Mouse (Mus musculus) neural tube, embryonic 14.5 days (tissue): ENCODE measurements at regions not wholly inside any gene's neighbourhood (a gene's known extent, or its start where the extent isn't known, plus 50 kb on each side); places are given as distances from the start of the nearest gene placed in this dataset.

Experiments
- ATAC-seq: fragments of 200-750 bp; cut with Nextera tagmentation; 2 replicates; pipeline ENCODE4 v1.8.0; 2017; ENCODE audit warnings: low read depth, mild to moderate bottlenecking, moderate TSS enrichment, moderate library complexity
- H3K27ac ChIP-seq: fragments of 300-500 bp; sonication (generic); 2 replicates; pipeline ENCODE4 v1.5.1; 2014; ENCODE audit warnings: low read depth, mild to moderate bottlenecking, control low read depth, low read length, moderate library complexity, mixed read lengths
- H3K27me3 ChIP-seq: fragments of 300-500 bp; sonication (generic); 2 replicates; pipeline ENCODE4 v1.6.1; 2014; ENCODE audit warnings: low read length; ENCODE audit not compliant: control insufficient read depth, insufficient read depth
- H3K36me3 ChIP-seq: fragments of 300-500 bp; sonication (generic); 2 replicates; pipeline ENCODE4 v1.6.1; 2014; ENCODE audit warnings: low read length, mixed read lengths; ENCODE audit not compliant: control insufficient read depth, insufficient read depth
- H3K4me1 ChIP-seq: fragments of 300-500 bp; sonication (generic); 2 replicates; pipeline ENCODE4 v1.6.1; 2014; ENCODE audit warnings: low read length; ENCODE audit not compliant: control insufficient read depth, insufficient read depth
- H3K4me2 ChIP-seq: fragments of 300-500 bp; sonication (generic); 2 replicates; pipeline ENCODE4 v1.6.1; 2014; ENCODE audit warnings: mild to moderate bottlenecking, low read depth, low read length, control low read depth
- H3K4me3 ChIP-seq: fragments of 300-500 bp; sonication (generic); 2 replicates; pipeline ENCODE4 v1.5.1; 2014; ENCODE audit warnings: low read depth, low read length, control low read depth, mixed read lengths
- H3K9ac ChIP-seq: fragments of 300-500 bp; sonication (generic); replicated peaks from 2 replicates; pipeline ENCODE4 v1.6.1; 2014; ENCODE audit warnings: low read depth, mild to moderate bottlenecking, control low read depth, low read length, mixed read lengths
- H3K9me3 ChIP-seq: fragments of 300-500 bp; sonication (generic); 2 replicates; pipeline ENCODE4 v1.6.1; 2016; ENCODE audit warnings: low read length; ENCODE audit not compliant: control insufficient read depth
- WGBS: fragments of 180-500 bp; shearing (Covaris S2); extraction: QIAGEN DNeasy Blood & Tissue Kit; methylation state at CpG from one replicate; pipeline ENCODE4 v1.1.7; 2014; 5-methylcytosine and 5-hydroxymethylcytosine counted together

DNA sequence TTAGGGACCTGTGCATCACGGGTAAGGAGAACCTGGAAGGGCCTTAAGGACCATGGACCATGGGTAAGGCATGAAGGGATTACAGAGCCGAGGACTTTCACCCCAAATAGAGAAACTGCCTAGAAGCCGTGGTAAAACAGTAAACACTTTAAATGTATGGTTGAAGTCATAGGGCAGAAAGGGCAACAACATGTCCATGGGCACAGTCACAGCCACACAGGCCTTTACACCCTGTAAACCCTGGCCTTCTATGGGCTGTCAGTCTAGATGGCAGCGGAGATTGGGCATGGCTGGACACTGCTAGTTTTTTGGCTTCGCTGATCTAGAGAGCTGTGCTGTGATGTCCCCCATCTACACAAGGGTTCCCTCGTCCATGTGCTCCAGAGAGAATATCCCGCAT lies 127.4 kb downstream of the Tex29 start:
- WGBS: 91% methylated on average over 7 of the region's 7 CpGs
- H3K9me3 ChIP-seq: no peaks in the 10 kb centered on the region
- H3K4me2 ChIP-seq: no peak overlapping the region
- no peak overlapping the region for H3K4me3 ChIP-seq
- H3K4me1 ChIP-seq: no peaks in the 10 kb centered on the region
- no peaks in the 10 kb centered on the region for H3K36me3 ChIP-seq
- no peak overlapping the region for H3K27ac ChIP-seq
- H3K27me3 ChIP-seq: no peaks in the 10 kb centered on the region; the same call in 1 of the 2 replicates
- no peak overlapping the region for H3K9ac ChIP-seq
- no peak for ATAC-seq

DNA sequence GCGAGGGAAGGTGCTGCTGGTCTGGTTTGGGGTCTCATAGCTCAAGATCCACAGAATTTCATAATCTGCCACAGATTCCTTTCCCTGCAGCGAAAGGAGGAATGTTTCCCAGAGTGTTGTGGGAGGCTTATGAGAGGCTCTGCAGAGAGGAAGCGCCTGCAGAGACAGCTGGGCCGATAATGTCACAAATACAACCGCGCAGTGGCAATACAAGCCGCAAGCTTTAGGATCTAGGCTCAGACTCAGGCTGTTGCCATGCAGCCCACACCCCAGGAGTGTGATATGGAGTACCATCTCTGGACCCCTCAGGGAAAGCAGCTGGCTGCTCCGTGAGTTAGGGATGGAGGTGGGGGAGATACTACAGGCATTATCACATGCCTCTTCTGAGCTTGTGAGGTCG lies 130.2 kb downstream of the Tex29 start:
- no peak overlapping the region for H3K4me2 ChIP-seq
- no peak overlapping the region for H3K27ac ChIP-seq
- H3K9me3 ChIP-seq: no peaks in the 10 kb centered on the region
- ATAC-seq: no peak
- no peak overlapping the region for H3K4me3 ChIP-seq
- H3K9ac ChIP-seq: no peak overlapping the region
- no peaks in the 10 kb centered on the region for H3K36me3 ChIP-seq
- peaks cover 7% of the 10 kb centered on the region for H3K4me1 ChIP-seq
- peaks cover 7% of the 10 kb centered on the region for H3K27me3 ChIP-seq
- 84% methylated on average over 9 of the region's 9 CpGs for WGBS

GRCm38 (mm10) chr8:11973436-11973835 lies 133.2 kb downstream of the Tex29 start:
- WGBS: 44% methylated on average over 10 of the region's 10 CpGs
- ATAC-seq: no peak
- peaks cover 7% of the 10 kb centered on the region for H3K27me3 ChIP-seq

DNA sequence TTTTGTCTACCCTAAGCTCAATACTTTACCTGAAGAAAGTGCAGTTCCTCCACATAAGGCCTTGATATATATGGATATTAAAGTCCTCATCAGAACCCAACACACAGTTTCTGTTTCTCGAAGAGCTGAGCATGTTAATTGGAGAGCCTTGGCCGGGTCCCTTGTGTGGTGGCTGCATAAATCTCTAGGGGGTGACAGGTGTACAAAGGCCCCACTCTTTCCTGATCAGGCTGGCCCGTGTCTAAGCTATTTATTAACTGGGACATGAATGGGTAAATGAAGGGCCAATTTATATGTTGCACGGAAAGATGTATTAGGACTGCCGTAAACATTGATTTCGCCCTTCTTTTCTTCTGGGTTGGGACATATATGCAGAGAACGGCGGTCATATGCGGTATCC lies 136.8 kb downstream of the Tex29 start:
- H3K27me3 ChIP-seq: peaks cover 7% of the 10 kb centered on the region; the same call in 1 of the 2 replicates
- WGBS: 10% methylated on average over 9 of the region's 9 CpGs
- peak; percentile 70 for ATAC-seq

More at GRCm38 (mm10) chr8:11973436-11973835, 133.2 kb downstream of the Tex29 start:
- Histone ChIP-seq H3K9me3 (no peaks in the 10 kb centered on the region), H3K36me3 (no peaks in the 10 kb centered on the region), H3K9ac (no peak overlapping the region), H3K4me3 (no peak overlapping the region), H3K4me1 (peaks cover 7% of the 10 kb centered on the region), H3K27ac (no peak overlapping the region), H3K4me2 (no peak overlapping the region)

GRCm38 (mm10) chr8:11979056-11979455 lies 138.8 kb downstream of the Tex29 start:
- no peaks in the 10 kb centered on the region for H3K36me3 ChIP-seq
- H3K4me2 ChIP-seq: no peak overlapping the region
- no peak for ATAC-seq
- no peak overlapping the region for H3K27ac ChIP-seq
- no peaks in the 10 kb centered on the region for H3K4me1 ChIP-seq
- no peak overlapping the region for H3K4me3 ChIP-seq
- no peaks in the 10 kb centered on the region for H3K9me3 ChIP-seq
- H3K9ac ChIP-seq: no peak overlapping the region
- H3K27me3 ChIP-seq: peaks cover 7% of the 10 kb centered on the region; the same call in 1 of the 2 replicates
- 78% methylated on average over 1 of the region's 1 CpGs for WGBS

More for the DNA sequence above, 136.8 kb downstream of the Tex29 start:
- H3K9me3 ChIP-seq: no peaks in the 10 kb centered on the region
- no peak overlapping the region for H3K4me2 ChIP-seq
- no peak overlapping the region for H3K9ac ChIP-seq
- no peak overlapping the region for H3K27ac ChIP-seq
- H3K36me3 ChIP-seq: no peaks in the 10 kb centered on the region
- H3K4me1 ChIP-seq: peaks cover 7% of the 10 kb centered on the region
- no peak overlapping the region for H3K4me3 ChIP-seq

DNA sequence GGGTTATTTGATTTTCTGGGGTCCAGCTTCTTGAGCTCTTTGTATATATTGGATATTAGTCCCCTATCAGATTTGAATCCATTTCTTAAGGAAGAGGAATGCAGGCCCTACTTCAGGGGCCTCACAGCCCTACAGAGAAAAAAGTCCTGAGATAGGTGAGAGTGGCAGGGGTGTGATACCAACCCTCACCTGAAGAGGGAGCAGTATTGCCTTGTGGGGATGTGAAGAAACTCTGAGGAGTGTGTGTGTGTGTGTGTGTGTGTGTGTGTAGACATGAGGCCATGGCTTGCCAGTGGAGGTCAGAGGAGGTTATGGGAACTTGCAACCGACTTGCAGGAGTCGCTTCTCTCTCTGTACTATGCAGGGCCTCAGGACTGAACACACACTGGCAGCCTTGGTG lies 141.2 kb downstream of the Tex29 start:
- Histone ChIP-seq H3K4me3 (no peak overlapping the region), H3K9ac (no peak overlapping the region), H3K4me2 (no peak overlapping the region), H3K36me3 (no peaks in the 10 kb centered on the region), H3K9me3 (no peaks in the 10 kb centered on the region), H3K4me1 (no peaks in the 10 kb centered on the region), H3K27me3 (no peaks in the 10 kb centered on the region), H3K27ac (no peak overlapping the region)
- 83% methylated on average over 2 of the region's 2 CpGs for WGBS
- no peak for ATAC-seq

- H3K36me3 ChIP-seq: no peaks in the 10 kb centered on the region
- H3K4me3 ChIP-seq: no peak overlapping the region
- WGBS: 79% methylated on average over 20 of the region's 20 CpGs
- H3K27ac ChIP-seq: no peak overlapping the region
- no peak for ATAC-seq
- no peak overlapping the region for H3K9ac ChIP-seq
- no peaks in the 10 kb centered on the region for H3K4me1 ChIP-seq
- H3K9me3 ChIP-seq: no peaks in the 10 kb centered on the region
- H3K27me3 ChIP-seq: no peaks in the 10 kb centered on the region
- no peak overlapping the region for H3K4me2 ChIP-seq
Measured at GRCm38 (mm10) chr8:11990024-11990423, 149.8 kb downstream of the Tex29 start.

- 29% methylated on average over 23 of the region's 23 CpGs for WGBS
- no peaks in the 10 kb centered on the region for H3K36me3 ChIP-seq
- no peak overlapping the region for H3K4me3 ChIP-seq
- no peaks in the 10 kb centered on the region for H3K9me3 ChIP-seq
- H3K4me2 ChIP-seq: no peak overlapping the region
- no peak overlapping the region for H3K27ac ChIP-seq
- H3K4me1 ChIP-seq: 0 out of 2 replicates have a peak, but pooled peaks cover 3% of the 10 kb centered on the region
- H3K27me3 ChIP-seq: peaks cover 16% of the 10 kb centered on the region
- no peak overlapping the region for H3K9ac ChIP-seq
- peak; percentile 76 for ATAC-seq
Measured at GRCm38 (mm10) chr8:11999736-12000458, 159.6 kb downstream of the Tex29 start.

GRCm38 (mm10) chr8:12000459-12000789 lies 160.2 kb downstream of the Tex29 start:
- peaks cover 16% of the 10 kb centered on the region for H3K27me3 ChIP-seq
- no peak overlapping the region for H3K4me2 ChIP-seq
- H3K4me1 ChIP-seq: 0 out of 2 replicates have a peak, but pooled peaks cover 3% of the 10 kb centered on the region
- H3K36me3 ChIP-seq: no peaks in the 10 kb centered on the region
- ATAC-seq: no peak
- no peak overlapping the region for H3K27ac ChIP-seq
- no peaks in the 10 kb centered on the region for H3K9me3 ChIP-seq
- WGBS: 7% methylated on average over 2 of the region's 2 CpGs
- no peak overlapping the region for H3K4me3 ChIP-seq
- H3K9ac ChIP-seq: no peak overlapping the region
